Mouse (Mus musculus): Measurements from ENCODE around the gene Micu2. TPM values are rescaled to one million over a fixed set of nuclear protein-coding genes. Genes with fewer than 3 reads are reported as not detected.

The Micu2 gene
- 10 to 100 TPM; 63.8 to 64.7 TPM for total RNA-seq (2021)
- long read RNA-seq, experiment 1, transcript Micu2-201 (12 exons, 2,329 nt): major isoform, 86 of 96 reads
- long read RNA-seq, experiment 1, partial matches to known transcripts: 8 of 96 reads
- long read RNA-seq, experiment 1, other reads (novel, unspliced or antisense): 2 of 96 reads
- long read RNA-seq, experiment 2, transcript Micu2-201 (12 exons, 2,329 nt): major isoform, 73 of 86 reads
- long read RNA-seq, experiment 2, partial matches to known transcripts: 5 of 86 reads
- long read RNA-seq, experiment 2, other reads (novel, unspliced or antisense): 8 of 86 reads

GRCm38 (mm10) chr14:57998526-57999401 lies at the start of gene Micu2:
Gene Micu2 (minus strand): TSS chr14:57999262.
- peak; percentile 85 to 88 for DNase-seq
- intact Hi-C loops (cut with DNase I): loop anchor here (5.0 kb wide), 1 partner anchor 46 kb away; no protein-coding TSS in a partner anchor

GRCm38 (mm10) chr14:58046639-58047284 lies 47.7 kb upstream of the Micu2 start:
- DNase-seq: no peak
- intact Hi-C loops (cut with DNase I): no loop called here

- intact Hi-C loops (cut with DNase I): loop anchor here (10.0 kb wide), 1 partner anchor 579 kb away; no protein-coding TSS in a partner anchor
- no peak for DNase-seq
Observed at GRCm38 (mm10) chr14:58036174-58036573, 37.1 kb upstream of the Micu2 start.

- DNase-seq: peak; percentile 51 to 72
- intact Hi-C loops (cut with DNase I): loop anchor here (2.0 to 10.0 kb wide), 5 partner anchors 342 to 1080 kb away; no protein-coding TSS in a partner anchor
Observed at GRCm38 (mm10) chr14:58034567-58034966, 35.5 kb upstream of the Micu2 start.

GRCm38 (mm10) chr14:58018869-58019268 lies 19.8 kb upstream of the Micu2 start:
- intact Hi-C loops (cut with DNase I): no loop called here
- DNase-seq: no peak

GRCm38 (mm10) chr14:58003852-58004251 lies 4.8 kb upstream of the Micu2 start:
- intact Hi-C loops (cut with DNase I): no loop called here
- no peak for DNase-seq

- intact Hi-C loops (cut with DNase I): no loop called here
- no peak for DNase-seq
Observed at GRCm38 (mm10) chr14:58002161-58002560, 3.1 kb upstream of the Micu2 start.

GRCm38 (mm10) chr14:57999402-57999734 lies 306 bp upstream of the Micu2 start:
- no peak for DNase-seq
- intact Hi-C loops (cut with DNase I): loop anchor here (5.0 kb wide), 1 partner anchor 47 kb away; no protein-coding TSS in a partner anchor

GRCm38 (mm10) chr14:57997431-57997830 lies 1.6 kb downstream of the Micu2 start:
- intact Hi-C loops (cut with DNase I): loop anchor here (5.0 kb wide), 1 partner anchor 45 kb away; no protein-coding TSS in a partner anchor
- no peak for DNase-seq

- intact Hi-C loops (cut with DNase I): loop anchor here (5.0 kb wide), 1 partner anchor 44 kb away; no protein-coding TSS in a partner anchor
- DNase-seq: no peak
Observed at GRCm38 (mm10) chr14:57996210-57996609, 2.9 kb downstream of the Micu2 start.

GRCm38 (mm10) chr14:57991761-57992160 lies 7.3 kb downstream of the Micu2 start:
- peak in 1 of 2 experiments; percentile 9 for DNase-seq
- intact Hi-C loops (cut with DNase I): no loop called here

- DNase-seq: no peak
- intact Hi-C loops (cut with DNase I): no loop called here
Observed at GRCm38 (mm10) chr14:57989162-57989561, 9.9 kb downstream of the Micu2 start.

GRCm38 (mm10) chr14:57985780-57986179 lies 13.3 kb downstream of the Micu2 start:
- intact Hi-C loops (cut with DNase I): no loop called here
- no peak for DNase-seq

GRCm38 (mm10) chr14:57982450-57982849 lies 16.6 kb downstream of the Micu2 start:
- intact Hi-C loops (cut with DNase I): no loop called here
- DNase-seq: no peak

GRCm38 (mm10) chr14:57981720-57982418 lies 17.2 kb downstream of the Micu2 start:
- DNase-seq: no peak
- intact Hi-C loops (cut with DNase I): no loop called here

- no peak for DNase-seq
- intact Hi-C loops (cut with DNase I): no loop called here
Observed at GRCm38 (mm10) chr14:57980776-57981175, 18.3 kb downstream of the Micu2 start.

- peak in 1 of 2 experiments; percentile 15 for DNase-seq
- intact Hi-C loops (cut with DNase I): no loop called here
Observed at GRCm38 (mm10) chr14:57980179-57980578, 18.9 kb downstream of the Micu2 start.

- intact Hi-C loops (cut with DNase I): no loop called here
- DNase-seq: no peak
Observed at GRCm38 (mm10) chr14:57978144-57978543, 20.9 kb downstream of the Micu2 start.

- DNase-seq: no peak
- intact Hi-C loops (cut with DNase I): no loop called here
Observed at GRCm38 (mm10) chr14:57975656-57976055, 23.4 kb downstream of the Micu2 start.

GRCm38 (mm10) chr14:57971986-57972525 lies 27.0 kb downstream of the Micu2 start:
- intact Hi-C loops (cut with DNase I): no loop called here
- no peak for DNase-seq

Measured in heart, postnatal 14 days (tissue).